Mouse (Mus musculus): ENCODE data around the gene St3gal4.

GRCm38 (mm10) chr9:35098762-35099161, 20.3 kb downstream of the St3gal4 start:
- no peak for TF ChIP-seq ZC3H11A (IDR thresholded peaks at IDR 0.05; ENCODE audit: low read depth, low read length)
- TF ChIP-seq POLR2A (IDR thresholded peaks at IDR 0.05; ENCODE audit: control insufficient read depth in 1 of 2, insufficient read depth in 1 of 2, low read depth in 1 of 2, low read length in 2 of 2, poor library complexity in 1 of 2): no peak
- TF ChIP-seq HCFC1 (IDR thresholded peaks at IDR 0.05; ENCODE audit: low read depth, low read length): no peak
- no peak for TF ChIP-seq CTCF (IDR thresholded peaks at IDR 0.05 in 2 of 3, conservative IDR thresholded peaks at IDR 0.05 in 1 of 3; ENCODE audit: control insufficient read depth in 1 of 3, insufficient read depth in 1 of 3, low read depth in 2 of 3, low read length in 3 of 3, poor library complexity in 1 of 3, severe bottlenecking in 1 of 3)
- no peak for TF ChIP-seq USF1 (IDR thresholded peaks at IDR 0.05; ENCODE audit: low read depth, low read length)

Measured in MEL (cell line).